Mouse (Mus musculus): ENCODE data around the gene Epsti1. TPM values are rescaled to one million over a fixed set of nuclear protein-coding genes. Genes with fewer than 3 reads are reported as not detected.

Gene Epsti1
- polyA plus RNA-seq, 1 experiment from 2014 or later: 0.47 TPM

GRCm38 (mm10) chr14:77971355-77971754 lies 67.3 kb downstream of the Epsti1 start:
- H3K4me1 ChIP-seq (ENCODE audit: insufficient read depth): no peaks in the 10 kb centered on the region
- H3K36me3 ChIP-seq (ENCODE audit: insufficient read depth): no peaks in the 10 kb centered on the region
- H3K27ac ChIP-seq (ENCODE audit: low read depth): no peak overlapping the region
- H3K9ac ChIP-seq: no peak overlapping the region
- no peak overlapping the region for H3K4me2 ChIP-seq
- WGBS: 44% methylated on average over 4 of the region's 4 CpGs
- no peak overlapping the region for H3K4me3 ChIP-seq (ENCODE audit: low read depth, low read length)
- peak; percentile 81 for DNase-seq
- H3K27me3 ChIP-seq (ENCODE audit: insufficient read depth, low read length): no peaks in the 10 kb centered on the region
- no peaks in the 10 kb centered on the region for H3K9me3 ChIP-seq (ENCODE audit: low read depth, low read length)
- ATAC-seq (ENCODE audit: insufficient read depth): peak; percentile 93
- no peak for TF ChIP-seq CTCF (IDR thresholded peaks at IDR 0.05; ENCODE audit: low read depth)

- no peak for DNase-seq
- no peak for TF ChIP-seq CTCF (IDR thresholded peaks at IDR 0.05; ENCODE audit: low read depth)
- Histone ChIP-seq H3K4me2 (no peak overlapping the region), H3K27ac (ENCODE audit: low read depth) (no peak overlapping the region), H3K36me3 (ENCODE audit: insufficient read depth) (no peaks in the 10 kb centered on the region), H3K27me3 (ENCODE audit: insufficient read depth, low read length) (no peaks in the 10 kb centered on the region), H3K4me1 (ENCODE audit: insufficient read depth) (no peaks in the 10 kb centered on the region), H3K9me3 (ENCODE audit: low read depth, low read length) (no peaks in the 10 kb centered on the region), H3K9ac (no peak overlapping the region), H3K4me3 (ENCODE audit: low read depth, low read length) (no peak overlapping the region)
- WGBS: 55% methylated on average over 6 of the region's 6 CpGs
- ATAC-seq (ENCODE audit: insufficient read depth): no peak
These were observed 70.2 kb downstream of the Epsti1 start for GRCm38 (mm10) chr14:77974221-77974620.

- H3K27me3 ChIP-seq (ENCODE audit: insufficient read depth, low read length): no peaks in the 10 kb centered on the region
- H3K9ac ChIP-seq: no peak overlapping the region
- no peak overlapping the region for H3K4me3 ChIP-seq (ENCODE audit: low read depth, low read length)
- ATAC-seq (ENCODE audit: insufficient read depth) (no peak), DNase-seq (peak; percentile 16)
- H3K27ac ChIP-seq (ENCODE audit: low read depth): no peak overlapping the region
- no peak overlapping the region for H3K4me2 ChIP-seq
- no peaks in the 10 kb centered on the region for H3K36me3 ChIP-seq (ENCODE audit: insufficient read depth)
- no peak for TF ChIP-seq CTCF (IDR thresholded peaks at IDR 0.05; ENCODE audit: low read depth)
- no peaks in the 10 kb centered on the region for H3K9me3 ChIP-seq (ENCODE audit: low read depth, low read length)
- H3K4me1 ChIP-seq (ENCODE audit: insufficient read depth): no peaks in the 10 kb centered on the region
- 46% methylated on average over 8 of the region's 8 CpGs for WGBS
These were observed 71.7 kb downstream of the Epsti1 start for GRCm38 (mm10) chr14:77975702-77976101.

GRCm38 (mm10) chr14:77981516-77981915 lies 77.5 kb downstream of the Epsti1 start:
- DNase-seq: no peak
- Histone ChIP-seq H3K4me2 (no peak overlapping the region), H3K9ac (no peak overlapping the region), H3K4me1 (ENCODE audit: insufficient read depth) (no peaks in the 10 kb centered on the region), H3K27me3 (ENCODE audit: insufficient read depth, low read length) (no peaks in the 10 kb centered on the region), H3K27ac (ENCODE audit: low read depth) (no peak overlapping the region), H3K36me3 (ENCODE audit: insufficient read depth) (no peaks in the 10 kb centered on the region), H3K4me3 (ENCODE audit: low read depth, low read length) (no peak overlapping the region), H3K9me3 (ENCODE audit: low read depth, low read length) (no peaks in the 10 kb centered on the region)
- no peak for TF ChIP-seq CTCF (IDR thresholded peaks at IDR 0.05; ENCODE audit: low read depth)
- no peak for ATAC-seq (ENCODE audit: insufficient read depth)
- WGBS: 68% methylated on average over 5 of the region's 5 CpGs

GRCm38 (mm10) chr14:77997731-77998130 lies 93.7 kb downstream of the Epsti1 start:
- Histone ChIP-seq H3K9me3 (ENCODE audit: low read depth, low read length) (no peaks in the 10 kb centered on the region), H3K27me3 (ENCODE audit: insufficient read depth, low read length) (no peaks in the 10 kb centered on the region), H3K4me2 (no peak overlapping the region), H3K4me1 (ENCODE audit: insufficient read depth) (no peaks in the 10 kb centered on the region), H3K9ac (no peak overlapping the region), H3K36me3 (ENCODE audit: insufficient read depth) (no peaks in the 10 kb centered on the region), H3K4me3 (ENCODE audit: low read depth, low read length) (no peak overlapping the region), H3K27ac (ENCODE audit: low read depth) (no peak overlapping the region)
- DNase-seq (no peak), ATAC-seq (ENCODE audit: insufficient read depth) (no peak)
- no peak for TF ChIP-seq CTCF (IDR thresholded peaks at IDR 0.05; ENCODE audit: low read depth)

GRCm38 (mm10) chr14:78004486-78004885 lies 100.4 kb downstream of the Epsti1 start:
- DNase-seq: no peak

GRCm38 (mm10) chr14:78008019-78008418 lies 104.0 kb downstream of the Epsti1 start:
- ATAC-seq (ENCODE audit: insufficient read depth) (no peak), DNase-seq (peak; percentile 51)
- Histone ChIP-seq H3K9me3 (ENCODE audit: low read depth, low read length) (no peaks in the 10 kb centered on the region), H3K4me1 (ENCODE audit: insufficient read depth) (no peaks in the 10 kb centered on the region), H3K4me2 (no peak overlapping the region), H3K36me3 (ENCODE audit: insufficient read depth) (no peaks in the 10 kb centered on the region), H3K27me3 (ENCODE audit: insufficient read depth, low read length) (no peaks in the 10 kb centered on the region; the same call in 1 of the 2 replicates), H3K27ac (ENCODE audit: low read depth) (no peak overlapping the region), H3K9ac (no peak overlapping the region), H3K4me3 (ENCODE audit: low read depth, low read length) (no peak overlapping the region)
- no peak for TF ChIP-seq CTCF (IDR thresholded peaks at IDR 0.05; ENCODE audit: low read depth)
- 14% methylated on average over 6 of the region's 6 CpGs for WGBS

More at GRCm38 (mm10) chr14:78004486-78004885, 100.4 kb downstream of the Epsti1 start:
- 52% methylated on average over 4 of the region's 4 CpGs for WGBS
- no peaks in the 10 kb centered on the region for H3K27me3 ChIP-seq (ENCODE audit: insufficient read depth, low read length)
- H3K4me2 ChIP-seq: no peak overlapping the region
- no peak overlapping the region for H3K4me3 ChIP-seq (ENCODE audit: low read depth, low read length)
- no peaks in the 10 kb centered on the region for H3K9me3 ChIP-seq (ENCODE audit: low read depth, low read length)
- H3K9ac ChIP-seq: no peak overlapping the region
- TF ChIP-seq CTCF (IDR thresholded peaks at IDR 0.05; ENCODE audit: low read depth): no peak
- H3K4me1 ChIP-seq (ENCODE audit: insufficient read depth): no peaks in the 10 kb centered on the region
- no peak overlapping the region for H3K27ac ChIP-seq (ENCODE audit: low read depth)
- no peak for ATAC-seq (ENCODE audit: insufficient read depth)
- no peaks in the 10 kb centered on the region for H3K36me3 ChIP-seq (ENCODE audit: insufficient read depth)

- H3K4me3 ChIP-seq (ENCODE audit: low read depth, low read length): no peak overlapping the region
- WGBS: 12% methylated on average over 10 of the region's 10 CpGs
- H3K9me3 ChIP-seq (ENCODE audit: low read depth, low read length): no peaks in the 10 kb centered on the region
- ATAC-seq (ENCODE audit: insufficient read depth) (no peak), DNase-seq (peak; percentile 33)
- H3K4me2 ChIP-seq: peak overlapping the region; percentile 25
- H3K27me3 ChIP-seq (ENCODE audit: insufficient read depth, low read length): no peaks in the 10 kb centered on the region; the same call in 1 of the 2 replicates
- TF ChIP-seq CTCF (IDR thresholded peaks at IDR 0.05; ENCODE audit: low read depth): no peak
- H3K9ac ChIP-seq: no peak overlapping the region
- H3K4me1 ChIP-seq (ENCODE audit: insufficient read depth): no peaks in the 10 kb centered on the region
- no peaks in the 10 kb centered on the region for H3K36me3 ChIP-seq (ENCODE audit: insufficient read depth)
- H3K27ac ChIP-seq (ENCODE audit: low read depth): no peak overlapping the region
These were observed 107.8 kb downstream of the Epsti1 start for GRCm38 (mm10) chr14:78011808-78012207.

All from lung, embryonic 14.5 days (tissue).